Mouse (Mus musculus) brain, embryonic 14.5 days (tissue): ENCODE results near the gene Paxx. TPM values are rescaled to one million over a fixed set of nuclear protein-coding genes. Genes with fewer than 3 reads are reported as not detected.

Experiments used
- DNase-seq: peaks from one replicate; pipeline ENCODE4 v3.0.0-alpha.2; 2011; ENCODE audit warnings: low read depth
- CTCF ChIP-seq: fragments of 200-500 bp; IDR thresholded peaks from 2 replicates; pipeline ENCODE4 v1.5.1; 2012; ENCODE audit warnings: inconsistent platforms, mild to moderate bottlenecking, moderate library complexity, borderline replicate concordance; ENCODE audit not compliant: insufficient read depth, insufficient read length; ENCODE audit errors: extremely low read depth
- POLR2A ChIP-seq: fragments of 200-500 bp; IDR thresholded peaks from 2 replicates; pipeline ENCODE4 v1.6.1; 2012; ENCODE audit warnings: mild to moderate bottlenecking, inconsistent platforms, borderline replicate concordance; ENCODE audit not compliant: poor library complexity, insufficient read depth, insufficient read length, severe bottlenecking; ENCODE audit errors: extremely low read depth
- polyA plus RNA-seq: library from polyadenylated mRNA; depleted of rRNA; stranded (reverse); fragments of >200 nt; gene quantifications from 2 replicates; pipeline ENCODE4 v1.2.3, GENCODE M21; 2012

The Paxx gene
- polyA plus RNA-seq, 1 experiment = 109 TPM

DNA sequence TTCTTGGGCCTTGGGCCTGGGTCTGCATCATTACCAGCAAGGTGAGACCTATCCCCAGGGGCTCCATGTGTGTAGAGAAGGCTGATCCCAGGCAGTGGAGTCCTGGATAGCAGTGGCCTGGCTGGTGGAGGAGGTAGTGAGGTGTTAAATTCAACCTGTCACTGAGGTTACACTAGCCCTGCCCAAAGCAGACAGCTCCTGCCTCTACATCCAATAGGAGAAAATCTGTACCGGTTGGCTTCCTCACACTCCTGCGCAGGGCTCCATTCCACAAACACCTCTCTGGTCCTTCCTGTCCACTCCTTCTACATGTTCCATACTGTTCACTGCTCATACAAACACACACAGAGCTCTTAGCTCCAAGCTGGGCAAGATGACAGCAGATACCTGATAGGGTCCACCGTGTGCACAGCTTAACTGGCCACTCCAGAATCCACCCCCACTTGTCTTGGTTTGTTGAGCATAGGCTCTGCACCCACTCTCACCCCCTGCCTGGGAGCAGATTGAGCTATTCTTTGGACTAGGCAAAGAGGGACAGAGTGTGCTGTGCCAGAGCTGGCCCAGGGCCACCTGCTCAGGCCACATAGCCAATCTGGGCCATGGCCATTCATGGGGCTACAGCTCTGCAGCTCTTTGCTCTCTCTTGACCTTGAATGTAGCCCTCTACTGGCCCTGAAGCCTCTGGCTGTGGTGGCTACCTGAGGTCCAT, 17.2 kb upstream of the Paxx start:
- DNase-seq = no peak
- TF ChIP-seq CTCF (no peak), POLR2A (no peak)

- no peak for TF ChIP-seq POLR2A
- no peak for TF ChIP-seq CTCF
- no peak for DNase-seq
These were observed 16.6 kb upstream of the Paxx start for GRCm38 (mm10) chr2:25477541-25477940.

DNA sequence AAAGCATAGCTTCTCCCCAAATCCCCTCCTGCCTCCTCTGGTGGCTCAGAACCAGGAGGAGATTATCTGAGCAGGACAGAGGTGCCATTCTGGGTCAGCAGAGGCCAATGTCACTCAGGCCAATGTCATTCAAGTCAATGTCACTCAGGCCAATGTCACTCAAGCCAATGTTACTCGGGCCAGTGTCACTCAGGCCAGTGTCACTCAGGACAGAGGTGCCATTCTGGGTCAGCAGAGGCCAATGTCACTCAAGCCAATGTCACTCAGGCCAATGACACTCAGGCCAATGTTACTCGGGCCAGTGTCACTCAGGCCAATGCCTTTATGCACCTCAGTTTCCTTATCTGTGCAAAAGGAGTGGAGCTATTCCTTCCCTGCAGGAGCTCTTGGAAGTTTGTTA, 11.7 kb upstream of the Paxx start:
- DNase-seq = no peak
- TF ChIP-seq POLR2A (no peak), CTCF (no peak)

GRCm38 (mm10) chr2:25469969-25470368, 9.1 kb upstream of the Paxx start, which contains the start of gene Ptgds:
Gene Ptgds (minus strand): TSS chr2:25470046.
- TF ChIP-seq POLR2A (no peak), CTCF (no peak)

GRCm38 (mm10) chr2:25468962-25469915, 8.3 kb upstream of the Paxx start:
- TF ChIP-seq CTCF = no peak
- no peak for TF ChIP-seq POLR2A
- peak; percentile 88 for DNase-seq

More at GRCm38 (mm10) chr2:25469969-25470368, 9.1 kb upstream of the Paxx start, which contains the start of gene Ptgds:
- no peak for DNase-seq

GRCm38 (mm10) chr2:25467606-25468303, 6.9 kb upstream of the Paxx start:
- DNase-seq = no peak
- TF ChIP-seq CTCF (no peak), POLR2A (no peak)

DNA sequence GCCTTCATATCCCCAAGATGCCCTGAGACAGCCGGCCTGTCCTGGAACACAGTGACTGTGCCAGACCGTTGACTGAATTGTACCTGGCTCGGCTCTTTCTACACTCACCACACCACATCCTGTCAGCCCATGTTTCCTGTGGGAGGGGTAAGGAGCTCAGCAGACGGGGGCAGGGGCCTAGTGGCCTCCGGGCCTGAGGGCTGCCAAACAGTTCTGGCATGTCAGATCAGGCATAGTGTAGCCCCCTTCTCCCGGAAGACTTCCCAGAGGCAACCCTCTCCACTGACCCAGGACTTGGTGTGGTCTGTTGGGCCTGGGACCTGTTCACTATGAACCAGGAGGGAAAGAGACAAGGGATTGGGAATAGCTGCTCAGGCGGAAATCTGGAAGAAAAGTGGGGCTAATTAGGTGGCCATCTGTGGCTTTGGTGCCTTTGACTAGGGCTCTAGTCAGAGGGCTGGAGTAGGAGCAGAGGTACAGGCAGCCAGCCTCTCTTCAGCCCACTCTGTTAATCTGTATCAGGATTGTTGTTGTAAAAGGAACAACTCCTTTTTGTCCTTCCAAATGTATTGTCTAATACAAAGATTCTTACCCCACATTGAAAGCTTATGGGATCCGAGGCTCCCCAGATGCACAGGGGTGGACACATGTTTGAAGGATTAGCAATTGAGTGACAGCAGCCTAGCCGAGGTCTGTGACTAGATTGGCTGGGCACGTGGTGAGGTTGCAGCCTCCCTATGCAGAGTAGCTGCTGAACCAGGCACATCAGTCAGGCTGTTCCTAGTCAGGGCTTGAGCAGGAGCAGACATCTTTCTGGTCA, 5.1 kb upstream of the Paxx start:
- DNase-seq = peak; percentile 43
- no peak for TF ChIP-seq POLR2A
- no peak for TF ChIP-seq CTCF

DNA sequence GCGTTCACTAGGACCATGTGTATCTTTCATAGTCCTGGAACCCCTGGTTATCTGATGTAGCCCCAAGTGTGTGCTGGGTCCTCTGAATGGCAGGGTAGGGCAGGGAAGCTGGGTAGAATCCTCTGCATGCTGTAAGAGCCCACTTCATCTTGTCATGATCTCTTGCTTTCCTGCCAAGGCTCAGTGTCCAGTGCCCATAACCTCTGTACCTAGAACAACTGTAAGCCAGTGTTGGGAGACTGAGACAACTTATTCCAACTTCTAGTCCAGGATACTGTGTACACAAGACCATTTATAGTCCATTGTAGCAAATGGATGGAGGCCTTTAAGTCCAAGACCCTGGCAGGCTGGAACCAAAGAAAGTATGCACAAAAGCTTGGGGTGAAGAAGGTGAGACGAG, 4.4 kb upstream of the Paxx start:
- DNase-seq = no peak
- no peak for TF ChIP-seq POLR2A
- no peak for TF ChIP-seq CTCF

DNA sequence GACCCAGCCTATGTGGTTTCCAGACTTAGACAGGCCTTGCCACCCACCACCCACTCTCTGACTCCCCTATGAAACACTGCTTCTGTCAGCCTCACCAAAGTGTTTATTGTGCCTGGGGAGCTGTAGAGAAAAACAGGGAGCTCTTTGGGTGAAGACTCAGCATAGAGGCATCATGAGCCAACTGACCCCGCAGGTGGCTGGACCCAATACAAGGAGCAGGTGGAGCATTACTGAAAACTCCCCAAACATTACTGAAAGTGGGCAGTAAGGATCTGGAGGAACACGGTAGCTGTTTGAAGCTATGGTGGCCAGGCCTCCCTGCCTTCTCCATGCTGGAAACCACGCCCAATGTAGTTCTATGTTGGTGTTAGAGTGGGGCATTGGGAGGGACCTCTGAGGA, 2.7 kb upstream of the Paxx start:
- no peak for DNase-seq
- no peak for TF ChIP-seq CTCF
- TF ChIP-seq POLR2A = no peak

GRCm38 (mm10) chr2:25461407-25461806, 513 bp upstream of the Paxx start:
- no peak for DNase-seq
- TF ChIP-seq CTCF = no peak
- no peak for TF ChIP-seq POLR2A
